Mouse (Mus musculus) heart, postnatal 0 days (tissue): ENCODE results near the gene Ppp1r3a.

Experiments
- CTCF ChIP-seq: IDR thresholded peaks from 2 replicates; pipeline ENCODE4 v1.5.1; 2016; ENCODE audit warnings: antibody characterized with exemption, control low read depth, low read depth
- EP300 ChIP-seq: IDR thresholded peaks from 2 replicates; pipeline ENCODE4 v1.6.1; 2016; ENCODE audit warnings: antibody characterized with exemption, low read depth

- no peak for TF ChIP-seq EP300
- TF ChIP-seq CTCF, result no peak
These were observed 42.9 kb downstream of the Ppp1r3a start for GRCm38 (mm10) chr6:14712146-14712545.
